Mouse (Mus musculus): Measurements from ENCODE around the gene Hdac9. TPM values are rescaled to one million over a fixed set of nuclear protein-coding genes. Genes with fewer than 3 reads are reported as not detected.

Hdac9 gene
- total RNA-seq, 2 experiments from 2014 or later: 2.8 to 5.2 TPM

GRCm38 (mm10) chr12:34528201-34529164, 388.4 kb downstream of the Hdac9 start:
- peak; percentile 9 for DNase-seq

GRCm38 (mm10) chr12:34527761-34528160, 389.1 kb downstream of the Hdac9 start:
- intact Hi-C loops (cut with DNase I; ENCODE audit: low total_unique reads): loop anchor here (2.0 kb wide), 1 partner anchor 25 kb away; no protein-coding TSS in a partner anchor
- no peak for DNase-seq

More at GRCm38 (mm10) chr12:34528201-34529164, 388.4 kb downstream of the Hdac9 start:
- intact Hi-C loops (cut with DNase I; ENCODE audit: low total_unique reads): loop anchor here (2.0 kb wide), 1 partner anchor 24 kb away; no protein-coding TSS in a partner anchor

GRCm38 (mm10) chr12:34521468-34521867, 395.4 kb downstream of the Hdac9 start:
- DNase-seq: no peak
- intact Hi-C loops (cut with DNase I; ENCODE audit: low total_unique reads): no loop called here

- no peak for DNase-seq
- intact Hi-C loops (cut with DNase I; ENCODE audit: low total_unique reads): no loop called here
Measured at GRCm38 (mm10) chr12:34516769-34517562, 399.9 kb downstream of the Hdac9 start.

GRCm38 (mm10) chr12:34506345-34506744, 410.6 kb downstream of the Hdac9 start:
- intact Hi-C loops (cut with DNase I; ENCODE audit: low total_unique reads): no loop called here
- DNase-seq: no peak

GRCm38 (mm10) chr12:34498751-34499626, 417.9 kb downstream of the Hdac9 start:
- peak; percentile 18 for DNase-seq
- intact Hi-C loops (cut with DNase I; ENCODE audit: low total_unique reads): no loop called here

GRCm38 (mm10) chr12:34498331-34498730, 418.6 kb downstream of the Hdac9 start:
- DNase-seq: no peak
- intact Hi-C loops (cut with DNase I; ENCODE audit: low total_unique reads): no loop called here

GRCm38 (mm10) chr12:34497702-34498101, 419.2 kb downstream of the Hdac9 start:
- intact Hi-C loops (cut with DNase I; ENCODE audit: low total_unique reads): no loop called here
- no peak for DNase-seq

- DNase-seq: no peak
- intact Hi-C loops (cut with DNase I; ENCODE audit: low total_unique reads): no loop called here
Measured at GRCm38 (mm10) chr12:34495940-34496339, 421.0 kb downstream of the Hdac9 start.

- DNase-seq: no peak
- intact Hi-C loops (cut with DNase I; ENCODE audit: low total_unique reads): no loop called here
Measured at GRCm38 (mm10) chr12:34489629-34490028, 427.3 kb downstream of the Hdac9 start.

GRCm38 (mm10) chr12:34487666-34488065, 429.2 kb downstream of the Hdac9 start:
- intact Hi-C loops (cut with DNase I; ENCODE audit: low total_unique reads): no loop called here
- DNase-seq: no peak

GRCm38 (mm10) chr12:34487021-34487420, 429.9 kb downstream of the Hdac9 start:
- no peak for DNase-seq
- intact Hi-C loops (cut with DNase I; ENCODE audit: low total_unique reads): no loop called here

GRCm38 (mm10) chr12:34486016-34486415, 430.9 kb downstream of the Hdac9 start:
- intact Hi-C loops (cut with DNase I; ENCODE audit: low total_unique reads): no loop called here
- DNase-seq: no peak

- DNase-seq: no peak
- intact Hi-C loops (cut with DNase I; ENCODE audit: low total_unique reads): no loop called here
Measured at GRCm38 (mm10) chr12:34481702-34482101, 435.2 kb downstream of the Hdac9 start.

GRCm38 (mm10) chr12:34472949-34473651, 443.8 kb downstream of the Hdac9 start:
- DNase-seq: no peak
- intact Hi-C loops (cut with DNase I; ENCODE audit: low total_unique reads): no loop called here

GRCm38 (mm10) chr12:34472542-34472941, 444.4 kb downstream of the Hdac9 start:
- intact Hi-C loops (cut with DNase I; ENCODE audit: low total_unique reads): no loop called here
- DNase-seq: no peak

- no peak for DNase-seq
- intact Hi-C loops (cut with DNase I; ENCODE audit: low total_unique reads): no loop called here
Measured at GRCm38 (mm10) chr12:34461728-34462127, 455.2 kb downstream of the Hdac9 start.

- intact Hi-C loops (cut with DNase I; ENCODE audit: low total_unique reads): loop anchor here (5.0 kb wide), 1 partner anchor 200 kb away; no protein-coding TSS in a partner anchor
- DNase-seq: no peak
Measured at GRCm38 (mm10) chr12:34452643-34453042, 464.3 kb downstream of the Hdac9 start.

Data from gastrocnemius, postnatal 14 days (tissue).